Mouse (Mus musculus) kidney, embryonic 16.5 days (tissue): ENCODE measurements around the gene Mknk2. TPM values are rescaled to one million over a fixed set of nuclear protein-coding genes. Genes with fewer than 3 reads are reported as not detected.

Source experiments
- ATAC-seq: fragments of 200-750 bp; cut with Nextera tagmentation; 2 replicates; pipeline ENCODE4 v1.8.0; 2017; ENCODE audit warnings: moderate TSS enrichment; ENCODE audit not compliant: low FRiP score, low TSS enrichment
- H3K27ac ChIP-seq: fragments of 300-500 bp; sonication (generic); 2 replicates; pipeline ENCODE4 v1.5.1; 2014; ENCODE audit warnings: low read length
- H3K27me3 ChIP-seq: fragments of 300-500 bp; sonication (generic); 2 replicates; pipeline ENCODE4 v1.6.1; 2014; ENCODE audit warnings: low read length, control low read depth, mixed read lengths; ENCODE audit not compliant: insufficient read depth
- H3K36me3 ChIP-seq: fragments of 300-500 bp; sonication (generic); 2 replicates; pipeline ENCODE4 v1.6.1; 2014; ENCODE audit warnings: low read length, control low read depth, mixed read lengths; ENCODE audit not compliant: insufficient read depth
- H3K4me1 ChIP-seq: fragments of 300-500 bp; sonication (generic); 2 replicates; pipeline ENCODE4 v1.6.1; 2014; ENCODE audit warnings: low read length, control low read depth, mixed read lengths; ENCODE audit not compliant: insufficient read depth
- H3K4me2 ChIP-seq: fragments of 300-500 bp; sonication (generic); replicated peaks from 2 replicates; pipeline ENCODE4 v1.6.1; 2014; ENCODE audit warnings: low read depth, low read length
- H3K4me3 ChIP-seq: fragments of 300-500 bp; sonication (generic); 2 replicates; pipeline ENCODE4 v1.5.1; 2014; ENCODE audit warnings: mild to moderate bottlenecking, low read length
- H3K9ac ChIP-seq: fragments of 300-500 bp; sonication (generic); replicated peaks from 2 replicates; pipeline ENCODE4 v1.6.1; 2014; ENCODE audit warnings: low read length
- H3K9me3 ChIP-seq: fragments of 300-500 bp; sonication (generic); 2 replicates; pipeline ENCODE4 v1.6.1; 2016; ENCODE audit warnings: low read length, control low read depth
- WGBS: fragments of 180-500 bp; shearing (Covaris S2); extraction: QIAGEN DNeasy Blood & Tissue Kit; methylation state at CpG from one replicate; pipeline ENCODE4 v1.1.7; 2014; 5-methylcytosine and 5-hydroxymethylcytosine counted together
- polyA plus RNA-seq: library from polyadenylated mRNA; unstranded; fragments of >200 nt; fragmentation: Nextera tagmentation; extraction: Ambion mirVana; gene quantifications from 2 replicates; pipeline ENCODE4 v1.2.1, GENCODE M21; 2015

The Mknk2 gene
- polyA plus RNA-seq, 1 experiment from 2014 or later: 108 TPM

- Histone ChIP-seq H3K4me3 (no peak overlapping the region), H3K36me3 (peaks cover 60% of the 10 kb centered on the region), H3K9ac (no peak overlapping the region; the same call in 1 of the 2 replicates), H3K27ac (no peak overlapping the region), H3K27me3 (no peaks in the 10 kb centered on the region), H3K4me2 (no peak overlapping the region), H3K9me3 (no peaks in the 10 kb centered on the region), H3K4me1 (peaks cover 31% of the 10 kb centered on the region)
- ATAC-seq: no peak
- 83% methylated on average over 11 of the region's 11 CpGs for WGBS
Observed at GRCm38 (mm10) chr10:80671936-80672690, 5.8 kb downstream of the Mknk2 start.

GRCm38 (mm10) chr10:80671251-80671650 lies 6.7 kb downstream of the Mknk2 start:
- no peaks in the 10 kb centered on the region for H3K27me3 ChIP-seq
- H3K9ac ChIP-seq: no peak overlapping the region
- 84% methylated on average over 4 of the region's 4 CpGs for WGBS
- H3K4me1 ChIP-seq: peaks cover 36% of the 10 kb centered on the region
- H3K27ac ChIP-seq: no peak overlapping the region
- H3K36me3 ChIP-seq: peaks cover 69% of the 10 kb centered on the region
- H3K4me2 ChIP-seq: no peak overlapping the region
- no peaks in the 10 kb centered on the region for H3K9me3 ChIP-seq
- ATAC-seq: no peak
- no peak overlapping the region for H3K4me3 ChIP-seq

- Histone ChIP-seq H3K4me1 (peaks cover 43% of the 10 kb centered on the region), H3K36me3 (peaks cover 74% of the 10 kb centered on the region), H3K4me3 (no peak overlapping the region), H3K9me3 (no peaks in the 10 kb centered on the region), H3K27me3 (no peaks in the 10 kb centered on the region), H3K27ac (no peak overlapping the region), H3K9ac (no peak overlapping the region; the same call in 1 of the 2 replicates), H3K4me2 (no peak overlapping the region)
- no peak for ATAC-seq
- 92% methylated on average over 2 of the region's 2 CpGs for WGBS
Observed at GRCm38 (mm10) chr10:80670531-80670930, 7.4 kb downstream of the Mknk2 start.

GRCm38 (mm10) chr10:80669737-80670485 lies 8.0 kb downstream of the Mknk2 start:
- no peak overlapping the region for H3K4me2 ChIP-seq
- no peak overlapping the region; the same call in 1 of the 2 replicates for H3K9ac ChIP-seq
- H3K27me3 ChIP-seq: no peaks in the 10 kb centered on the region
- ATAC-seq: no peak
- 92% methylated on average over 7 of the region's 7 CpGs for WGBS
- no peak overlapping the region for H3K27ac ChIP-seq
- H3K4me3 ChIP-seq: no peak overlapping the region
- H3K9me3 ChIP-seq: no peaks in the 10 kb centered on the region
- H3K4me1 ChIP-seq: peaks cover 48% of the 10 kb centered on the region
- peaks cover 74% of the 10 kb centered on the region for H3K36me3 ChIP-seq

GRCm38 (mm10) chr10:80669018-80669417 lies 8.9 kb downstream of the Mknk2 start:
- no peak overlapping the region for H3K9ac ChIP-seq
- 82% methylated on average over 12 of the region's 12 CpGs for WGBS
- H3K27ac ChIP-seq: no peak overlapping the region
- no peaks in the 10 kb centered on the region for H3K9me3 ChIP-seq
- ATAC-seq: no peak
- peaks cover 48% of the 10 kb centered on the region for H3K4me1 ChIP-seq
- H3K36me3 ChIP-seq: peaks cover 74% of the 10 kb centered on the region
- no peak overlapping the region for H3K4me3 ChIP-seq
- no peaks in the 10 kb centered on the region for H3K27me3 ChIP-seq
- H3K4me2 ChIP-seq: no peak overlapping the region

GRCm38 (mm10) chr10:80668614-80669013 lies 9.3 kb downstream of the Mknk2 start:
- Histone ChIP-seq H3K4me2 (no peak overlapping the region), H3K9me3 (no peaks in the 10 kb centered on the region), H3K27me3 (no peaks in the 10 kb centered on the region), H3K9ac (no peak overlapping the region), H3K4me1 (peaks cover 47% of the 10 kb centered on the region), H3K4me3 (no peak overlapping the region), H3K36me3 (peaks cover 72% of the 10 kb centered on the region), H3K27ac (no peak overlapping the region)
- WGBS: 78% methylated on average over 11 of the region's 11 CpGs
- ATAC-seq: no peak

- no peak for ATAC-seq
- H3K4me2 ChIP-seq: no peak overlapping the region
- H3K36me3 ChIP-seq: peaks cover 61% of the 10 kb centered on the region
- peaks cover 40% of the 10 kb centered on the region for H3K4me1 ChIP-seq
- H3K27me3 ChIP-seq: no peaks in the 10 kb centered on the region
- H3K27ac ChIP-seq: no peak overlapping the region
- no peaks in the 10 kb centered on the region for H3K9me3 ChIP-seq
- H3K9ac ChIP-seq: no peak overlapping the region
- no peak overlapping the region for H3K4me3 ChIP-seq
- 73% methylated on average over 19 of the region's 19 CpGs for WGBS
Observed at GRCm38 (mm10) chr10:80666837-80667412, 11.0 kb downstream of the Mknk2 start.

GRCm38 (mm10) chr10:80665981-80666733 lies 11.8 kb downstream of the Mknk2 start:
- Histone ChIP-seq H3K4me1 (peaks cover 40% of the 10 kb centered on the region), H3K9ac (0 out of 2 replicates have a peak overlapping the region, but pooled peaks have one; percentile 8), H3K27ac (peak overlapping the region; percentile 93), H3K4me2 (no peak overlapping the region), H3K36me3 (peaks cover 53% of the 10 kb centered on the region), H3K4me3 (no peak overlapping the region), H3K9me3 (no peaks in the 10 kb centered on the region), H3K27me3 (no peaks in the 10 kb centered on the region)
- 58% methylated on average over 10 of the region's 10 CpGs for WGBS
- no peak for ATAC-seq

GRCm38 (mm10) chr10:80665459-80665858 lies 12.5 kb downstream of the Mknk2 start:
- peak overlapping the region; percentile 46 for H3K4me2 ChIP-seq
- peak overlapping the region; percentile 93 for H3K27ac ChIP-seq
- H3K4me3 ChIP-seq: no peak overlapping the region
- H3K4me1 ChIP-seq: peaks cover 40% of the 10 kb centered on the region
- 45% methylated on average over 4 of the region's 4 CpGs for WGBS
- no peaks in the 10 kb centered on the region for H3K9me3 ChIP-seq
- H3K9ac ChIP-seq: peak overlapping the region; percentile 51
- H3K27me3 ChIP-seq: no peaks in the 10 kb centered on the region
- ATAC-seq: no peak
- peaks cover 48% of the 10 kb centered on the region for H3K36me3 ChIP-seq
